Comparison of ENCODE assay signal across 11 mouse cellular contexts in genomic region chr8:82967879-82968678, GRCm38 (mm10).
DNase-seq lines count a peak whose midpoint lies in the region; ATAC-seq lines count a peak whose summit lies in the region.
"Had no signal": no experiment of that assay in that cellular context is flagged by ENCODE, and none has a peak within 500 bp of the region (broad histone marks: within the 10 kb centered on the region; RNA-seq: fewer than 3 reads in every experiment).

No protein-coding gene starts in this region.

- peak; percentile 55 for ATAC-seq in intestine, embryonic 16.5 days
- ATAC-seq in midbrain, embryonic 14.5 days (ENCODE audit: low FRiP score, low TSS enrichment), result no peak

- DNase-seq in gastrocnemius, adult 18-20 months (ENCODE audit: low spot score), result peak; percentile 71
- DNase-seq in gastrocnemius, postnatal 36 days, result no peak
- DNase-seq in urinary bladder, postnatal 14 days (ENCODE audit: low spot score), result peak; percentile 19
- no peak for DNase-seq in urinary bladder, postnatal 4 days (ENCODE audit: low spot score in 2 of 2)
- peak; percentile 68 for DNase-seq in telencephalon, adult 2 months (ENCODE audit: low read depth, low spot score)
- DNase-seq in midbrain, embryonic 14.5 days, result no peak
- no peak for DNase-seq in c-Kit-positive CD71-positive TER-119-positive erythroid progenitor cells, embryonic 14.5 days (ENCODE audit: low spot score)
- DNase-seq: cerebellum, adult 11 months had no signal

- no peak overlapping the region for H3K4me3 ChIP-seq in intestine, embryonic 16.5 days (ENCODE audit: low read length)
- no peak overlapping the region for H3K4me3 ChIP-seq in midbrain, embryonic 14.5 days (replicated peaks; ENCODE audit: low read depth, low read length)
- H3K4me3 ChIP-seq: hindbrain, embryonic 15.5 days had no signal

- no peaks in the 10 kb centered on the region for H3K27me3 ChIP-seq in intestine, embryonic 16.5 days (replicated peaks; ENCODE audit: control insufficient read depth, insufficient read depth, low read length)
- no peaks in the 10 kb centered on the region for H3K27me3 ChIP-seq in midbrain, embryonic 14.5 days (ENCODE audit: control insufficient read depth, insufficient read depth, low read length)
- H3K27me3 ChIP-seq: hindbrain, embryonic 15.5 days had no signal

- no peaks in the 10 kb centered on the region for H3K36me3 ChIP-seq in intestine, embryonic 16.5 days (ENCODE audit: control insufficient read depth, insufficient read depth, low read length)
- H3K36me3 ChIP-seq in midbrain, embryonic 14.5 days (ENCODE audit: control insufficient read depth, insufficient read depth, low read length), result no peaks in the 10 kb centered on the region
- H3K36me3 ChIP-seq: hindbrain, embryonic 15.5 days had no signal

- 60% methylated on average over 8 of the region's 8 CpGs for WGBS in intestine, embryonic 16.5 days
- WGBS in midbrain, embryonic 14.5 days, result 74% methylated on average over 8 of the region's 8 CpGs

- intact Hi-C loops in gastrocnemius, postnatal 36 days (cut with DNase I), result loop anchor here (5.0 kb wide), 1 partner anchor 59 kb away; no protein-coding TSS in a partner anchor

- H3K4me1 ChIP-seq in intestine, embryonic 16.5 days (ENCODE audit: control insufficient read depth, insufficient read depth, low read length), result peaks cover 3% of the 10 kb centered on the region; the same call in 1 of the 2 replicates
- H3K4me1 ChIP-seq in midbrain, embryonic 14.5 days (ENCODE audit: control insufficient read depth, insufficient read depth, low read length), result peaks cover 8% of the 10 kb centered on the region; the same call in 1 of the 2 replicates

- H3K9ac ChIP-seq in intestine, embryonic 16.5 days (ENCODE audit: low read depth, low read length), result no peak overlapping the region
- H3K9ac ChIP-seq in midbrain, embryonic 14.5 days (replicated peaks; ENCODE audit: low read length), result no peak overlapping the region
- H3K9ac ChIP-seq: hindbrain, embryonic 15.5 days had no signal

- H3K4me2 ChIP-seq in intestine, embryonic 16.5 days (ENCODE audit: low read depth, low read length), result no peak overlapping the region
- no peak overlapping the region for H3K4me2 ChIP-seq in midbrain, embryonic 14.5 days (ENCODE audit: low read length)
- H3K4me2 ChIP-seq: hindbrain, embryonic 15.5 days had no signal

- no peaks in the 10 kb centered on the region for H3K9me3 ChIP-seq in intestine, embryonic 16.5 days (ENCODE audit: control insufficient read depth, low read length)
- H3K9me3 ChIP-seq in midbrain, embryonic 14.5 days (ENCODE audit: control insufficient read depth, low read length), result no peaks in the 10 kb centered on the region
- H3K9me3 ChIP-seq: hindbrain, embryonic 15.5 days had no signal

- peak overlapping the region; percentile 10; the same call in 1 of the 2 replicates for H3K27ac ChIP-seq in intestine, embryonic 16.5 days (ENCODE audit: low read length)
- H3K27ac ChIP-seq in midbrain, embryonic 14.5 days (replicated peaks; ENCODE audit: low read depth, low read length), result no peak overlapping the region
- H3K27ac ChIP-seq: hindbrain, embryonic 15.5 days; macrophage had no signal

Comparison
In these comparisons a context has a peak if more than half of its experiments do, and no peak if none do; other contexts are left out.
1. DNase-seq: peak in gastrocnemius, adult 18-20 months (single experiment), urinary bladder, postnatal 14 days (single experiment) and telencephalon, adult 2 months (single experiment); none in gastrocnemius, postnatal 36 days (0 of 2), urinary bladder, postnatal 4 days (0 of 2), midbrain, embryonic 14.5 days (single experiment) and c-Kit-positive CD71-positive TER-119-positive erythroid progenitor cells, embryonic 14.5 days (single experiment).